Mouse (Mus musculus): ENCODE data around the gene Bbs5. TPM values are rescaled to one million over a fixed set of nuclear protein-coding genes. Genes with fewer than 3 reads are reported as not detected.
A peak's percentile ranks its signal among the peaks of the same experiment; 100 is the strongest.
"Not testable (repeated sequence)": the region's sequence is repeated elsewhere in the genome, so short reads cannot be mapped to it uniquely, and the experiment has no call there.

Bbs5 gene
- polyA plus RNA-seq, 1 experiment from 2014 or later: 21.7 TPM

DNA sequence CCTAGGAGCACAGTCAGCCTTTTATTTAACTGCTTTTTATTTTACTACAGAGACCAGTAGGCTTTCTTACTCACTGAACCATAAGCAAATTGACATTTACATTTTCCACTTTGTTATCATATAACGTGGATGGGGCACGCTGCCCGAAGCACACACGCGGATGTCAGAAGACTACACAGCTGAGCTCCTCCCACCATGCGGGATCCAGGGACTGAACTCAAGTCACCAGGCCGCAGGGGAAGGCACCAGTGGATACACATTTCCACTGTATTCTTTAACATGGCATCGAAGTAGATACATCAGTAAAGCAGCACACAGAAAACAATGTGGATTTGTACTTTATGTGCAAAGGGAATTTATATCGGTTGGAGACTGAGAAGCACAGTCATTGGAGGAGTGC, 28.3 kb downstream of the Bbs5 start:
- H3K9ac ChIP-seq (replicated peaks): no peak overlapping the region
- no peaks in the 10 kb centered on the region for H3K9me3 ChIP-seq
- no peaks in the 10 kb centered on the region for H3K36me3 ChIP-seq
- H3K27ac ChIP-seq (replicated peaks): no peak overlapping the region
- ATAC-seq (replicated peaks): no peak
- no peaks in the 10 kb centered on the region for H3K4me1 ChIP-seq
- H3K4me2 ChIP-seq (replicated peaks): no peak overlapping the region
- no peaks in the 10 kb centered on the region for H3K27me3 ChIP-seq
- H3K4me3 ChIP-seq: no peak overlapping the region
- 82% methylated on average over 9 of the region's 9 CpGs for WGBS

DNA sequence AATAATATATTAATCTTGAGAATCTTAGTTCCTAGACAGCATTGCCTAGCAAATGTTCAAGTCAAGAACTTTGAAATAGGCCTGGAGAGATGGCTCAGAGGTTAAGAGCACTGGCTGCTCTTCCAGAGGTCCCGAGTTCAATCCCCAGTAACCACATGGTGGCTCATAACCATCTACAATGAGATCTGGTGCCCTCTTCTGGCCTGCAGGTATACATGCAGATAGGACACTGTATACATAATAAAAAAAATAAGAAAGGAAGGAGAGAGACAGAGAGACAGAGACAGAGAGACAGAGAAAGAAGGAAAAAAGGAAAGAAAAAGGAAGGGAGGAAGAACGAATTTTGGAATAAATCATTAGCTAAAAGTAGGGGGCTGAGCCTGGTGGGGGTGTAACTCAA, 29.7 kb downstream of the Bbs5 start:
- Histone ChIP-seq H3K4me3 (no peak overlapping the region), H3K27ac (replicated peaks) (no peak overlapping the region), H3K9me3 (no peaks in the 10 kb centered on the region), H3K9ac (replicated peaks) (no peak overlapping the region), H3K4me2 (replicated peaks) (no peak overlapping the region), H3K4me1 (no peaks in the 10 kb centered on the region), H3K36me3 (no peaks in the 10 kb centered on the region), H3K27me3 (no peaks in the 10 kb centered on the region)
- no peak for ATAC-seq (replicated peaks)
- WGBS: 67% methylated on average over 2 of the region's 2 CpGs

DNA sequence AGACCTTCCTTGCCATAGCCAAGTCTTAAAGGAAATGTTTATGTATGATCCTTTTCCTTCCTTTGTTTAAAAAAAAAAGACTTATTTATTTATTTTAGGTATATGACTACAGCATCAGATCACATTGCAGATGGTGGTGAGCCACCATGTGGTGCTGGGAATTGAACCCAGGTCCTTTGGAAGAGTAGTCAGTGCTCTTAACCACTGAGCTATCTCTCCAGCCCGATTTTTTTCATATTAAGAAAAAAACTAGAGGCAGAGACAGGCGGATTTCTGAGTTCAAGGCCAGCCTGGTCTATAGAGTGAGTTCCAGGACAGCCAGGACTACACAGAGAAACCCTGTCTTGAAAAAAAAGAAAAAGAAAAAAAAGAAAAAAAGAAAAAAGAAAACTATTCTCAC, 30.2 kb downstream of the Bbs5 start:
- H3K27ac ChIP-seq (replicated peaks); H3K9ac ChIP-seq (replicated peaks); H3K4me2 ChIP-seq (replicated peaks); H3K9me3 ChIP-seq; ATAC-seq (replicated peaks); H3K27me3 ChIP-seq; H3K4me3 ChIP-seq; H3K4me1 ChIP-seq; H3K36me3 ChIP-seq: not testable (repeated sequence)
- 97% methylated on average over 2 of the region's 2 CpGs for WGBS

GRCm38 (mm10) chr2:69679990-69680389, 33.0 kb downstream of the Bbs5 start:
- H3K9ac ChIP-seq (replicated peaks): no peak overlapping the region
- peaks cover 8% of the 10 kb centered on the region for H3K4me1 ChIP-seq
- no peak for ATAC-seq (replicated peaks)
- H3K27me3 ChIP-seq: no peaks in the 10 kb centered on the region
- H3K27ac ChIP-seq (replicated peaks): no peak overlapping the region
- H3K36me3 ChIP-seq: no peaks in the 10 kb centered on the region
- WGBS: 62% methylated on average over 6 of the region's 6 CpGs
- H3K9me3 ChIP-seq: no peaks in the 10 kb centered on the region
- no peak overlapping the region for H3K4me2 ChIP-seq (replicated peaks)
- no peak overlapping the region for H3K4me3 ChIP-seq

DNA sequence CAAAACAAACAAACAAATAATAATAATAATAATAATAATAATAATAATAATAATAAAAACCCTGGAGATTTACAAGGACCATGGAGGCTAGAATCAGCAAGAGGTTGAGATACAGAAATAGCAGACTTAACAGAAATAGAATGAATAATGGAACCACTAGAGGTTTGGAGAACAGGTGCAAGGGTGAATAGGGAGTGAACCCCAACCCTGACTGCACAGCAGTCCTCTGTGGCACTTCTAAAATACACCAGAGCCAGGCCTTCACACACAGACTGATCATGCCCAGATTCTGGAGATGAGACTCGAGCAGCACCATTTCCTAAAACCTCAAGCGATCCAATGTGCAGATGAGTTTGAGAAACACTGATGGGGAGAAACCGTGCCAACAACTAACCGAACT, 35.0 kb downstream of the Bbs5 start:
- WGBS: 90% methylated on average over 4 of the region's 4 CpGs
- H3K36me3 ChIP-seq: peaks cover 2% of the 10 kb centered on the region; the same call in 1 of the 2 replicates
- H3K4me1 ChIP-seq: peaks cover 8% of the 10 kb centered on the region
- no peaks in the 10 kb centered on the region for H3K27me3 ChIP-seq
- no peak for ATAC-seq (replicated peaks)
- H3K27ac ChIP-seq (replicated peaks): no peak overlapping the region
- H3K9me3 ChIP-seq: no peaks in the 10 kb centered on the region
- no peak overlapping the region for H3K9ac ChIP-seq (replicated peaks)
- no peak overlapping the region for H3K4me3 ChIP-seq
- no peak overlapping the region for H3K4me2 ChIP-seq (replicated peaks)

DNA sequence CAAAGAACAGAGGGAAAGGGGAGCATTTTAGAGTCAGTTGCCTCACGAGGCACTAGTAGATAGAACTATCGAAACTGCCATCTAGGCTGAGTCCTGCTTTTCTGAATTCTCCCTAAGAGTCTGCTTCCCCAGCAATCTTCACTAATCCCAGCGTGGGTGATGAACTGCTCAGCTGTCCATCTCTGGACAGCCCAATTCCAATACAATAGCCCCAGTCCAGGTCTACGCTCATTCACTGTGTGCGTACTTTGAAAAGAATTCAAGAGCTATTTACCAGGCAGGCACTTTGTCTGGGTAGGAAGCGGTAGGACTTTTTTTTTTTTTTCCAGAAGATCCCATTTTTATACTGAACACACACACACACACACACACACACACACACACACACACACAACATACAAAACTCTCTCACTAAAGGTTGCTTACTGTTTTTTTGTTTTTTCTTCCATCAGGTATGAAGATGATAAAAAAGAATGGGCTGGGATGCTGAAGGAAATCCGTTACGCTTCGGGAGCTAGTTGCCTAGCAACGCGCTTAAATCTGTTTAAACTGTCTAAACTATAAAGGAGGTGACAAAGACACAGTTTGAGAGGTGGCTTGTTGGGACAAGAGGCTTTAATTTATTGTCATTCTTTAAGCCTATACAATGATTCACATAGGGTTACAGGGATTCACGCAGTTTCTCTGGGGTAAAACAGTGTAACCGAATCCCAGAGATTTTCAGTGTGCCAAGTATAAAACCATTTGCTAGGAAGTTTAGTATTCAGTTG, 36.2 kb downstream of the Bbs5 start:
- peaks cover 9% of the 10 kb centered on the region for H3K36me3 ChIP-seq
- H3K4me1 ChIP-seq: peaks cover 8% of the 10 kb centered on the region
- peak overlapping the region; percentile 20; the same call in 1 of the 2 replicates for H3K4me2 ChIP-seq (replicated peaks)
- no peaks in the 10 kb centered on the region for H3K27me3 ChIP-seq
- H3K9ac ChIP-seq (replicated peaks): no peak overlapping the region
- ATAC-seq (replicated peaks): peak; percentile 48; the same call in 1 of the 2 replicates
- H3K27ac ChIP-seq (replicated peaks): 0 out of 2 replicates have a peak overlapping the region, but pooled peaks have one; percentile 19
- 17% methylated on average over 13 of the region's 13 CpGs for WGBS
- H3K9me3 ChIP-seq: no peaks in the 10 kb centered on the region
- 0 out of 2 replicates have a peak overlapping the region, but pooled peaks have one; percentile 1 for H3K4me3 ChIP-seq

- Histone ChIP-seq H3K27ac (replicated peaks) (no peak overlapping the region), H3K4me1 (peaks cover 8% of the 10 kb centered on the region), H3K9ac (replicated peaks) (no peak overlapping the region), H3K36me3 (peaks cover 14% of the 10 kb centered on the region), H3K27me3 (no peaks in the 10 kb centered on the region), H3K4me2 (replicated peaks) (no peak overlapping the region), H3K4me3 (no peak overlapping the region), H3K9me3 (no peaks in the 10 kb centered on the region)
- ATAC-seq (replicated peaks): no peak
- 95% methylated on average over 3 of the region's 3 CpGs for WGBS
Observed at GRCm38 (mm10) chr2:69684488-69684887, 37.5 kb downstream of the Bbs5 start.

- H3K9ac ChIP-seq (replicated peaks): no peak overlapping the region
Observed at GRCm38 (mm10) chr2:69690214-69690613, 43.2 kb downstream of the Bbs5 start.

DNA sequence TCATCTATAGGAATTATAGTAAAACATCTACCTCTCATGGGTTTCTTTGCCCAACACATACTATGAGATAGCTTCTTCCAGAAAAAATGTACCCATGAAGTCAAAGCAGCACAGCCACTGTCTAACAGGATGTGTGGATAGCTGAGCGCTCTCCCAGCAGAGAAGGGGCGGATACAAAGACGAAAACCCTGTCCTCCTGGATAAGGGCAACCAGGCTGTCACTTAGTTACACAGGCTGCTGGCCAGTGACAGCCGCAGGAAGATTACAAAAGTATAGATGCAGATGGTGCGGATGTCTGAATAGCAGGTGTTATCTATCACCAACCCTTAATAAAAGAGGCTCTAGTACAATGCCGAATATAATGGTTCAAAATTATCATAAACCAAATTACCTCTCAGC, 43.9 kb downstream of the Bbs5 start:
- Histone ChIP-seq H3K36me3 (peaks cover 50% of the 10 kb centered on the region), H3K27ac (replicated peaks) (no peak overlapping the region)

More at GRCm38 (mm10) chr2:69690214-69690613, 43.2 kb downstream of the Bbs5 start:
- Histone ChIP-seq H3K4me2 (replicated peaks) (no peak overlapping the region), H3K36me3 (peaks cover 50% of the 10 kb centered on the region), H3K4me3 (no peak overlapping the region), H3K9me3 (no peaks in the 10 kb centered on the region), H3K27ac (replicated peaks) (no peak overlapping the region), H3K4me1 (no peaks in the 10 kb centered on the region), H3K27me3 (no peaks in the 10 kb centered on the region)
- ATAC-seq (replicated peaks): no peak
- 89% methylated on average over 3 of the region's 3 CpGs for WGBS

GRCm38 (mm10) chr2:69693501-69693900, 46.5 kb downstream of the Bbs5 start:
- H3K36me3 ChIP-seq: peaks cover 52% of the 10 kb centered on the region
- H3K4me3 ChIP-seq: no peak overlapping the region
- H3K9me3 ChIP-seq: no peaks in the 10 kb centered on the region
- no peak overlapping the region for H3K4me2 ChIP-seq (replicated peaks)
- no peaks in the 10 kb centered on the region for H3K27me3 ChIP-seq
- H3K9ac ChIP-seq (replicated peaks): no peak overlapping the region
- no peaks in the 10 kb centered on the region for H3K4me1 ChIP-seq
- no peak for ATAC-seq (replicated peaks)
- 96% methylated on average over 11 of the region's 11 CpGs for WGBS
- H3K27ac ChIP-seq (replicated peaks): no peak overlapping the region

More for the DNA sequence above, 43.9 kb downstream of the Bbs5 start:
- Histone ChIP-seq H3K4me2 (replicated peaks) (no peak overlapping the region), H3K27me3 (no peaks in the 10 kb centered on the region), H3K4me3 (no peak overlapping the region), H3K4me1 (no peaks in the 10 kb centered on the region), H3K9ac (replicated peaks) (no peak overlapping the region), H3K9me3 (no peaks in the 10 kb centered on the region)
- ATAC-seq (replicated peaks): no peak
- 95% methylated on average over 6 of the region's 6 CpGs for WGBS

DNA sequence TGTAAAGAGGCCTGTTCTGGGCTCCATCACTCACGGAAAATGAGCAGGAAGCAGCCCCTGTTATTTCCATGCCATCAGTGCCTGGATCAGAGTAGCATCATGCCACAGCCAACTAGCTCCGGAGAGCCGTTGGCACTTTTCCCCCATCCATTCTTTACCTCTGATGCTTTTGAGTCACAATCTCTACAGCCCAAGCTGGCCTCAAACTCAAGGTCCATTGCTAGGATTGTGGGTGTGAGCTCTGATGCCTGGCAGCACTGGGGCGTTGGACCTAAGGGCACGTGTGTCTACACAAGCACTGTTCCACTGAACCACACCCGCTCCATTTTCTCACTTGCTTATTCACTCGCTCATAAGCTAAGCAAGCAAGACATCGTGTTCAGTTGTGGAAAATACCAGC, 53.5 kb downstream of the Bbs5 start:
- H3K4me2 ChIP-seq (replicated peaks): no peak overlapping the region
- 96% methylated on average over 8 of the region's 8 CpGs for WGBS
- ATAC-seq (replicated peaks): no peak
- H3K27me3 ChIP-seq: no peaks in the 10 kb centered on the region
- peaks cover 58% of the 10 kb centered on the region for H3K36me3 ChIP-seq
- H3K4me3 ChIP-seq: no peak overlapping the region
- H3K9me3 ChIP-seq: no peaks in the 10 kb centered on the region
- H3K4me1 ChIP-seq: no peaks in the 10 kb centered on the region
- no peak overlapping the region for H3K27ac ChIP-seq (replicated peaks)
- H3K9ac ChIP-seq (replicated peaks): no peak overlapping the region

GRCm38 (mm10) chr2:69712171-69712570, 65.2 kb downstream of the Bbs5 start:
- ATAC-seq (replicated peaks): no peak
- no peaks in the 10 kb centered on the region for H3K9me3 ChIP-seq
- WGBS: 76% methylated on average over 14 of the region's 14 CpGs
- H3K27me3 ChIP-seq: no peaks in the 10 kb centered on the region
- peak overlapping the region; percentile 67 for H3K4me3 ChIP-seq
- H3K4me2 ChIP-seq (replicated peaks): peak overlapping the region; percentile 65; the same call in 1 of the 2 replicates
- H3K4me1 ChIP-seq: peaks cover 13% of the 10 kb centered on the region
- peaks cover 7% of the 10 kb centered on the region for H3K36me3 ChIP-seq
- no peak overlapping the region for H3K9ac ChIP-seq (replicated peaks)
- H3K27ac ChIP-seq (replicated peaks): no peak overlapping the region

Data from forebrain, embryonic 15.5 days (tissue).